Mouse (Mus musculus) small intestine, adult 2 months (tissue): ENCODE data around the gene Pnpla1.
A peak's percentile ranks its signal among the peaks of the same experiment; 100 is the strongest.

Source experiments
- CTCF ChIP-seq: fragments of 200-500 bp; IDR thresholded peaks from 2 replicates; pipeline ENCODE4 v1.5.1; 2012; ENCODE audit warnings: low read depth, mild to moderate bottlenecking, control low read depth, inconsistent platforms, low read length, moderate library complexity, mixed read lengths; ENCODE audit not compliant: insufficient replicate concordance, insufficient read length; ENCODE audit errors: extremely low read depth
- POLR2A ChIP-seq: fragments of 200-500 bp; IDR thresholded peaks from 2 replicates; pipeline ENCODE4 v1.6.1; 2012; ENCODE audit warnings: low read depth, mild to moderate bottlenecking, control low read depth, inconsistent platforms, low read length, moderate library complexity

DNA sequence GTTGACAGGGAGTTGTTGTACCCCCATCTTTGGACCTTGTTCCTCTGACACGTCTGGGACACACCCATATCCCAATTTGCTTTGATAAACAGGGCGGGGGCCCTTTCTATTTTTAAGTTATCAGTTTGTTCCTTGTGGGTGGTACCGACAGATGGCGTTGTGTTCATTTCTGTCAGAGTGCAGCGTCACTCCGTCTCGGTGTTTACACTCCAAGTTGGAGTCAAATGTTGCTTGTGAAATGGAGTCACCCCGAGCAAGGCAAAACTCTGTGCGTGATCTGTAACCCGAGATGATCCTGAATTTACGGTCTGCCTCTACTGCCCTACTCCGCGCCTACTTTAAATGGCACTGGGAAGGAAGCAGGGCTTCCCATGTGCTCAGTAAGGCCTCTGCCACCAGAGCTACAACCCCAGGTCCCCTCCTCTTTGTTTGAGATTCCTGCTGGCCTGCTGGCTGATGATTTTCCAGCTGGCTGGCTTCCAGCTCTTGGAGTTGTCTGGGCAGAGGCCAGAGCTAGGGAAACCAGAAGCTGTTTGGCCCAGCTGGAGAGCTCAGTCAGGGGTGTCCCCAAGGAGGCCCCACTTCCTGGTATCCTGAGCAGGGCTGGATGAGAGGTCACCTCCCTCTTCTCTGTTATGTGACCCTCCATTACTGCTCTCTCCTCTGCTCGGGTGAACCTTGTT, 72.3 kb downstream of the Pnpla1 start:
- TF ChIP-seq POLR2A = no peak
- peak; percentile 36; the same call in 1 of the 2 replicates for TF ChIP-seq CTCF
